Mouse (Mus musculus): ENCODE measurements around the gene Slc17a3.

DNA sequence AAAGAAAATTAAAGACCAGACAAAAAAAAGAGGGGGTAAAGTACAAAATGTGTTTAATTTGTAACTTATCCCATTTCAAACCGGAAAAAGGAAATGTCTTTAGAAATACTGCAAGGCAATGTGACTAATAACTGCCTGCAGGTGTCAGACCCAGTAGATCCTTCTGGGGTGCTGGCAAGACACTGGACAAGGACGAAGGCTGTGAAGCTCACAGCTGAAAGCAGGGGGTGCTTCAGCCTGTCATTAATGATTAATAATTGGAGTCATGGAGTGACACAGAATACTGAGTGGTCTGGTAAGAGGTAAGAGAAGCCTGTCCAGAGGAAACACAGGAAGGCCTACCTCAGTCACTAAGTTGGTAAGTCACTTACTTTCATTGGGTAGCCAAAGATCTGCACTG is at the start of gene Slc17a3:
- TF ChIP-seq EP300 (IDR thresholded peaks at IDR 0.05) (no peak), CTCF (IDR thresholded peaks at IDR 0.05) (no peak)

All from lung, postnatal 0 days (tissue).